Mouse (Mus musculus) heart, embryonic 11.5 days (tissue): ENCODE results near the gene Kpna2. TPM values are rescaled to one million over a fixed set of nuclear protein-coding genes. Genes with fewer than 3 reads are reported as not detected.

Source experiments
- ATAC-seq: fragments of 200-750 bp; cut with Nextera tagmentation; replicated peaks from 2 replicates; pipeline ENCODE4 v1.8.0; 2017; ENCODE audit warnings: moderate library complexity; ENCODE audit not compliant: insufficient number of reproducible peaks, low FRiP score, low TSS enrichment
- H3K27ac ChIP-seq: fragments of 300-500 bp; sonication (generic); 2 replicates; pipeline ENCODE4 v1.5.1; 2014; ENCODE audit warnings: mild to moderate bottlenecking, low read depth, low read length
- H3K27me3 ChIP-seq: fragments of 300-500 bp; sonication (generic); 2 replicates; pipeline ENCODE4 v1.6.1; 2014; ENCODE audit warnings: mild to moderate bottlenecking, low read length, mixed read lengths; ENCODE audit not compliant: control insufficient read depth, insufficient read depth
- H3K36me3 ChIP-seq: fragments of 300-500 bp; sonication (generic); 2 replicates; pipeline ENCODE4 v1.6.1; 2014; ENCODE audit warnings: mild to moderate bottlenecking, low read length, moderate library complexity, mixed read lengths; ENCODE audit not compliant: control insufficient read depth, insufficient read depth
- H3K4me1 ChIP-seq: fragments of 300-500 bp; sonication (generic); 2 replicates; pipeline ENCODE4 v1.6.1; 2014; ENCODE audit warnings: low read length; ENCODE audit not compliant: control insufficient read depth, insufficient read depth
- H3K4me2 ChIP-seq: fragments of 300-500 bp; sonication (generic); 2 replicates; pipeline ENCODE4 v1.6.1; 2014; ENCODE audit warnings: mild to moderate bottlenecking, moderate library complexity
- H3K4me3 ChIP-seq: fragments of 300-500 bp; sonication (generic); 2 replicates; pipeline ENCODE4 v1.5.1; 2014; ENCODE audit warnings: low read depth, low read length
- H3K9ac ChIP-seq: fragments of 300-500 bp; sonication (generic); 2 replicates; pipeline ENCODE4 v1.6.1; 2014; ENCODE audit warnings: mild to moderate bottlenecking, low read depth, low read length, moderate library complexity
- H3K9me3 ChIP-seq: fragments of 300-500 bp; sonication (generic); replicated peaks from 2 replicates; pipeline ENCODE4 v1.6.1; 2016; ENCODE audit warnings: low read length; ENCODE audit not compliant: control insufficient read depth
- WGBS: fragments of 180-500 bp; shearing (Covaris S2); extraction: QIAGEN DNeasy Blood & Tissue Kit; methylation state at CpG from one replicate; pipeline ENCODE4 v1.1.7; 2014; ENCODE audit not compliant: insufficient replicate concordance; 5-methylcytosine and 5-hydroxymethylcytosine counted together
- polyA plus RNA-seq: library from polyadenylated mRNA; unstranded; fragments of >200 nt; fragmentation: Nextera tagmentation; extraction: Ambion mirVana; gene quantifications from 2 replicates; pipeline ENCODE4 v1.2.1, GENCODE M21; 2014

The Kpna2 gene
- polyA plus RNA-seq, 1 experiment from 2014 or later = 342 TPM

GRCm38 (mm10) chr11:107014597-107015309, 15.4 kb upstream of the Kpna2 start:
- H3K9ac ChIP-seq = no peak overlapping the region
- no peak overlapping the region for H3K27ac ChIP-seq
- no peaks in the 10 kb centered on the region for H3K27me3 ChIP-seq
- H3K4me2 ChIP-seq = peak overlapping the region; percentile 35; the same call in 1 of the 2 replicates
- no peak for ATAC-seq
- 0 out of 2 replicates have a peak overlapping the region, but pooled peaks have one; percentile 14 for H3K4me3 ChIP-seq
- peaks cover 2% of the 10 kb centered on the region; the same call in 1 of the 2 replicates for H3K4me1 ChIP-seq
- no peaks in the 10 kb centered on the region for H3K9me3 ChIP-seq
- H3K36me3 ChIP-seq = no peaks in the 10 kb centered on the region
- WGBS = 37% methylated on average over 14 of the region's 14 CpGs

GRCm38 (mm10) chr11:107014020-107014585, 14.8 kb upstream of the Kpna2 start:
- Histone ChIP-seq H3K9me3 (no peaks in the 10 kb centered on the region), H3K4me2 (no peak overlapping the region), H3K9ac (no peak overlapping the region), H3K4me1 (peaks cover 2% of the 10 kb centered on the region; the same call in 1 of the 2 replicates), H3K4me3 (no peak overlapping the region), H3K27ac (no peak overlapping the region), H3K36me3 (no peaks in the 10 kb centered on the region), H3K27me3 (no peaks in the 10 kb centered on the region)
- no peak for ATAC-seq
- 73% methylated on average over 11 of the region's 11 CpGs for WGBS

- peak overlapping the region; percentile 59 for H3K4me3 ChIP-seq
- peak overlapping the region; percentile 68 for H3K4me2 ChIP-seq
- no peaks in the 10 kb centered on the region for H3K9me3 ChIP-seq
- H3K36me3 ChIP-seq = no peaks in the 10 kb centered on the region
- peak overlapping the region; percentile 91 for H3K27ac ChIP-seq
- H3K9ac ChIP-seq = peak overlapping the region; percentile 83
- H3K27me3 ChIP-seq = no peaks in the 10 kb centered on the region
- H3K4me1 ChIP-seq = peaks cover 2% of the 10 kb centered on the region; the same call in 1 of the 2 replicates
- WGBS = under 1% methylated on average over 37 of the region's 37 CpGs
- ATAC-seq = peak; percentile 92
These were observed 13.1 kb upstream of the Kpna2 start for GRCm38 (mm10) chr11:107012324-107013017.

- Histone ChIP-seq H3K9me3 (no peaks in the 10 kb centered on the region), H3K9ac (peak overlapping the region; percentile 83), H3K4me3 (peak overlapping the region; percentile 59), H3K36me3 (no peaks in the 10 kb centered on the region), H3K4me2 (peak overlapping the region; percentile 68), H3K4me1 (peaks cover 2% of the 10 kb centered on the region; the same call in 1 of the 2 replicates), H3K27me3 (no peaks in the 10 kb centered on the region), H3K27ac (peak overlapping the region; percentile 91)
- ATAC-seq = no peak
- WGBS = 37% methylated on average over 18 of the region's 18 CpGs
These were observed 12.5 kb upstream of the Kpna2 start for GRCm38 (mm10) chr11:107011669-107012323.

- ATAC-seq = no peak
- H3K27ac ChIP-seq = no peak overlapping the region
These were observed 11.8 kb upstream of the Kpna2 start for GRCm38 (mm10) chr11:107011171-107011570.

GRCm38 (mm10) chr11:107010447-107010846, 11.1 kb upstream of the Kpna2 start:
- Histone ChIP-seq H3K4me3 (no peak overlapping the region), H3K4me1 (peaks cover 2% of the 10 kb centered on the region; the same call in 1 of the 2 replicates), H3K4me2 (no peak overlapping the region), H3K27me3 (no peaks in the 10 kb centered on the region), H3K9ac (no peak overlapping the region), H3K27ac (no peak overlapping the region), H3K9me3 (no peaks in the 10 kb centered on the region), H3K36me3 (no peaks in the 10 kb centered on the region)
- ATAC-seq = no peak
- 97% methylated on average over 3 of the region's 3 CpGs for WGBS

More at GRCm38 (mm10) chr11:107011171-107011570, 11.8 kb upstream of the Kpna2 start:
- no peak overlapping the region for H3K9ac ChIP-seq
- peaks cover 2% of the 10 kb centered on the region; the same call in 1 of the 2 replicates for H3K4me1 ChIP-seq
- H3K4me3 ChIP-seq = no peak overlapping the region
- H3K36me3 ChIP-seq = no peaks in the 10 kb centered on the region
- no peaks in the 10 kb centered on the region for H3K9me3 ChIP-seq
- WGBS = 70% methylated on average over 7 of the region's 7 CpGs
- no peaks in the 10 kb centered on the region for H3K27me3 ChIP-seq
- H3K4me2 ChIP-seq = no peak overlapping the region

- WGBS = 80% methylated on average over 1 of the region's 1 CpGs
- no peak for ATAC-seq
- no peaks in the 10 kb centered on the region for H3K4me1 ChIP-seq
- H3K27ac ChIP-seq = no peak overlapping the region
- H3K27me3 ChIP-seq = no peaks in the 10 kb centered on the region
- H3K4me3 ChIP-seq = no peak overlapping the region
- no peaks in the 10 kb centered on the region for H3K9me3 ChIP-seq
- H3K36me3 ChIP-seq = no peaks in the 10 kb centered on the region
- H3K4me2 ChIP-seq = no peak overlapping the region
- no peak overlapping the region for H3K9ac ChIP-seq
These were observed 6.2 kb upstream of the Kpna2 start for GRCm38 (mm10) chr11:107005538-107005937.
